Mouse (Mus musculus): ENCODE measurements around the gene Slc12a3. TPM values are rescaled to one million over a fixed set of nuclear protein-coding genes. Genes with fewer than 3 reads are reported as not detected.

The Slc12a3 gene
- polyA plus RNA-seq, 1 experiment from 2014 or later = not detected

MicroRNA genes within 50 kb of the gene (microRNA counts, 519-probe panel; counts per million panel counts)
- microRNA mmu-miR-138 = 3,897 counts per million, percentile 80 among the panel's probes with 10 or more counts

Small RNA genes lying within 50 kb of the gene (microRNA-seq; reads per million reads assigned to microRNA genes)
- gene Mir138-2 = 281 reads per million, percentile 60 among the genes with 10 or more reads in this experiment

Other genes starting within 250 kb of the Slc12a3 start
- gene Bbs2, start 230.3 kb upstream of the Slc12a3 start, polyA plus RNA-seq (2016; fragmentation: Nextera tagmentation; extraction: Ambion mirVana) = 22.9 and 23.4 TPM in 2 replicates
- gene Mt4, start 192.0 kb upstream of the Slc12a3 start, polyA plus RNA-seq (2016; fragmentation: Nextera tagmentation; extraction: Ambion mirVana) = not detected in 2 replicates
- 18.5 and 33.1 TPM in 2 replicates for gene Mt3, start 176.6 kb upstream of the Slc12a3 start, polyA plus RNA-seq (2016; fragmentation: Nextera tagmentation; extraction: Ambion mirVana)
- 13.2 TPM in 2 replicates for gene Mt2, start 156.5 kb upstream of the Slc12a3 start, polyA plus RNA-seq (2016; fragmentation: Nextera tagmentation; extraction: Ambion mirVana)
- 34.0 and 47.3 TPM in 2 replicates for gene Mt1, start 150.1 kb upstream of the Slc12a3 start, polyA plus RNA-seq (2016; fragmentation: Nextera tagmentation; extraction: Ambion mirVana)
- 80.4 and 85.1 TPM in 2 replicates for gene Nup93, start 114.6 kb upstream of the Slc12a3 start, polyA plus RNA-seq (2016; fragmentation: Nextera tagmentation; extraction: Ambion mirVana)
- gene Herpud1, start 57.2 kb downstream of the Slc12a3 start, polyA plus RNA-seq (2016; fragmentation: Nextera tagmentation; extraction: Ambion mirVana) = 52.5 and 56.8 TPM in 2 replicates
- 0.06 and 0.23 TPM in 2 replicates for gene Nlrc5, start 105.2 kb downstream of the Slc12a3 start, polyA plus RNA-seq (2016; fragmentation: Nextera tagmentation; extraction: Ambion mirVana)
- 10.4 and 11.9 TPM in 2 replicates for gene Cpne2, start 203.8 kb downstream of the Slc12a3 start, polyA plus RNA-seq (2016; fragmentation: Nextera tagmentation; extraction: Ambion mirVana)

Measured in hindbrain, embryonic 12.5 days (tissue).